In genomic region chr5:89952611-89953010, GRCm38 (mm10) we compare ENCODE assay signal across 28 mouse cellular contexts.
DNase-seq lines count a peak whose midpoint lies in the region; ATAC-seq and TF ChIP-seq lines count a peak whose summit lies in the region.
"Had no signal": no experiment of that assay in that cellular context is flagged by ENCODE, and none has a peak within 500 bp of the region (broad histone marks: within the 10 kb centered on the region; RNA-seq: fewer than 3 reads in every experiment).

No protein-coding gene starts in this region.

- H3K4me1 ChIP-seq in forebrain, postnatal 0 days (ENCODE audit: insufficient read depth): no peaks in the 10 kb centered on the region
- no peaks in the 10 kb centered on the region for H3K4me1 ChIP-seq in forebrain, embryonic 16.5 days (replicated peaks; ENCODE audit: control insufficient read depth, insufficient read depth, low read length)
- H3K4me1 ChIP-seq in midbrain, embryonic 11.5 days (ENCODE audit: control insufficient read depth, insufficient read depth, low read length): no peaks in the 10 kb centered on the region
- no peaks in the 10 kb centered on the region for H3K4me1 ChIP-seq in midbrain, postnatal 0 days (ENCODE audit: insufficient read depth, low read length)
- H3K4me1 ChIP-seq: embryonic facial prominence, embryonic 13.5 days; embryonic facial prominence, embryonic 15.5 days; forebrain, embryonic 10.5 days; forebrain, embryonic 12.5 days had no signal

- WGBS in forebrain, postnatal 0 days: 77% methylated on average over 11 of the region's 11 CpGs
- WGBS in forebrain, embryonic 16.5 days: 85% methylated on average over 11 of the region's 11 CpGs
- 86% methylated on average over 8 of the region's 11 CpGs for WGBS in midbrain, embryonic 11.5 days
- WGBS in midbrain, postnatal 0 days: 89% methylated on average over 11 of the region's 11 CpGs

- no peak for TF ChIP-seq CTCF in forebrain, postnatal 0 days (IDR thresholded peaks at IDR 0.05; ENCODE audit: low read depth)
- no peak for TF ChIP-seq CTCF in midbrain, postnatal 0 days (IDR thresholded peaks at IDR 0.05)

- H3K9ac ChIP-seq in forebrain, postnatal 0 days: no peak overlapping the region
- H3K9ac ChIP-seq in forebrain, embryonic 16.5 days (replicated peaks; ENCODE audit: low read depth, low read length): no peak overlapping the region
- H3K9ac ChIP-seq in midbrain, embryonic 11.5 days (ENCODE audit: low read length): no peak overlapping the region
- H3K9ac ChIP-seq in midbrain, postnatal 0 days (replicated peaks; ENCODE audit: low read length, poor library complexity, severe bottlenecking): no peak overlapping the region
- H3K9ac ChIP-seq: embryonic facial prominence, embryonic 13.5 days; embryonic facial prominence, embryonic 15.5 days; forebrain, embryonic 12.5 days had no signal

- H3K4me2 ChIP-seq in forebrain, postnatal 0 days (ENCODE audit: low read depth): no peak overlapping the region
- no peak overlapping the region for H3K4me2 ChIP-seq in forebrain, embryonic 16.5 days (ENCODE audit: low read length)
- no peak overlapping the region for H3K4me2 ChIP-seq in midbrain, embryonic 11.5 days
- H3K4me2 ChIP-seq in midbrain, postnatal 0 days (ENCODE audit: low read depth, low read length, poor library complexity, severe bottlenecking): no peak overlapping the region
- H3K4me2 ChIP-seq: embryonic facial prominence, embryonic 13.5 days; embryonic facial prominence, embryonic 15.5 days; forebrain, embryonic 12.5 days had no signal

- no peaks in the 10 kb centered on the region for H3K27me3 ChIP-seq in forebrain, postnatal 0 days (ENCODE audit: insufficient read depth, low read length)
- H3K27me3 ChIP-seq in forebrain, embryonic 16.5 days (replicated peaks; ENCODE audit: control insufficient read depth, insufficient read depth, low read length): no peaks in the 10 kb centered on the region
- no peaks in the 10 kb centered on the region for H3K27me3 ChIP-seq in midbrain, embryonic 11.5 days (ENCODE audit: control insufficient read depth, insufficient read depth, low read length)
- no peaks in the 10 kb centered on the region for H3K27me3 ChIP-seq in midbrain, postnatal 0 days (ENCODE audit: insufficient read depth, low read length)
- H3K27me3 ChIP-seq: CH12.LX; embryonic facial prominence, embryonic 13.5 days; embryonic facial prominence, embryonic 15.5 days; forebrain, embryonic 12.5 days; Patski had no signal

- H3K9me3 ChIP-seq in forebrain, postnatal 0 days (ENCODE audit: low read length): no peaks in the 10 kb centered on the region
- H3K9me3 ChIP-seq in forebrain, embryonic 16.5 days (ENCODE audit: control insufficient read depth, low read length): no peaks in the 10 kb centered on the region
- H3K9me3 ChIP-seq in midbrain, embryonic 11.5 days (ENCODE audit: control insufficient read depth, low read length): no peaks in the 10 kb centered on the region
- H3K9me3 ChIP-seq in midbrain, postnatal 0 days (ENCODE audit: low read length): no peaks in the 10 kb centered on the region
- H3K9me3 ChIP-seq: embryonic facial prominence, embryonic 13.5 days; embryonic facial prominence, embryonic 15.5 days; forebrain, embryonic 12.5 days had no signal

- peak; percentile 18 for DNase-seq in forebrain, postnatal 0 days
- peak; percentile 41 for DNase-seq in midbrain, embryonic 11.5 days (ENCODE audit: low spot score, missing footprints)
- DNase-seq in midbrain, postnatal 0 days (ENCODE audit: low spot score): no peak
- DNase-seq in ZHBTc4 (ENCODE audit: low read depth, low spot score): peak; percentile 41
- DNase-seq in testis, postnatal 14 days (ENCODE audit: low spot score): no peak
- no peak for DNase-seq in MN1 (ENCODE audit: low spot score)
- DNase-seq: adrenal gland, adult 8-10 months; adrenal gland, postnatal 14 days; adrenal gland, postnatal 36 days; B cell, adult 2 months; cerebellum, adult 11 months; cerebellum, adult 18-20 months; cerebellum, adult 8-10 months; cerebellum, adult 9-11 months; cerebellum, postnatal 14 days; cerebellum, postnatal 36 days; embryo, embryonic 11 days had no signal

- ATAC-seq in forebrain, postnatal 0 days: peak; percentile 92
- ATAC-seq in forebrain, embryonic 16.5 days: no peak
- no peak for ATAC-seq in midbrain, embryonic 11.5 days (ENCODE audit: low FRiP score)
- no peak for ATAC-seq in midbrain, postnatal 0 days (ENCODE audit: low FRiP score)
- ATAC-seq: activated CD4-positive, CD25-positive, alpha-beta regulatory T cell, adult 4 months; CD4-positive, CD25-positive, alpha-beta regulatory T cell, adult 4 months; forebrain, embryonic 14.5 days; Patski had no signal

- no peaks in the 10 kb centered on the region for H3K36me3 ChIP-seq in forebrain, postnatal 0 days (ENCODE audit: insufficient read depth)
- H3K36me3 ChIP-seq in forebrain, embryonic 16.5 days (ENCODE audit: control insufficient read depth, insufficient read depth): no peaks in the 10 kb centered on the region
- no peaks in the 10 kb centered on the region for H3K36me3 ChIP-seq in midbrain, embryonic 11.5 days (ENCODE audit: control insufficient read depth, insufficient read depth, low read length)
- H3K36me3 ChIP-seq in midbrain, postnatal 0 days (ENCODE audit: insufficient read depth, low read length): no peaks in the 10 kb centered on the region
- H3K36me3 ChIP-seq: embryonic facial prominence, embryonic 13.5 days; embryonic facial prominence, embryonic 15.5 days; forebrain, embryonic 10.5 days; forebrain, embryonic 12.5 days had no signal

- H3K27ac ChIP-seq in forebrain, postnatal 0 days (ENCODE audit: low read depth, low read length): peak overlapping the region; percentile 15; the same call in 1 of the 2 replicates
- H3K27ac ChIP-seq in forebrain, embryonic 16.5 days (ENCODE audit: low read length): no peak overlapping the region
- H3K27ac ChIP-seq in midbrain, embryonic 11.5 days (ENCODE audit: low read depth, low read length): no peak overlapping the region
- H3K27ac ChIP-seq in midbrain, postnatal 0 days (ENCODE audit: low read depth, low read length): no peak overlapping the region
- H3K27ac ChIP-seq: embryonic facial prominence, embryonic 13.5 days; embryonic facial prominence, embryonic 15.5 days; forebrain, embryonic 10.5 days; forebrain, embryonic 12.5 days had no signal

- no peak overlapping the region for H3K4me3 ChIP-seq in forebrain, postnatal 0 days (ENCODE audit: low read depth, low read length)
- H3K4me3 ChIP-seq in forebrain, embryonic 16.5 days (replicated peaks; ENCODE audit: low read length): no peak overlapping the region
- no peak overlapping the region for H3K4me3 ChIP-seq in midbrain, embryonic 11.5 days (ENCODE audit: low read depth, low read length)
- H3K4me3 ChIP-seq in midbrain, postnatal 0 days (ENCODE audit: low read depth, low read length): no peak overlapping the region
- H3K4me3 ChIP-seq: embryonic facial prominence, embryonic 13.5 days; embryonic facial prominence, embryonic 15.5 days; erythroblast, embryonic 14.5 days; forebrain, embryonic 10.5 days; forebrain, embryonic 12.5 days had no signal

Comparison
In these comparisons a context has a peak if more than half of its experiments do, and no peak if none do; other contexts are left out.
1. DNase-seq: peak in forebrain, postnatal 0 days (single experiment), midbrain, embryonic 11.5 days (single experiment) and ZHBTc4 (single experiment); none in midbrain, postnatal 0 days (single experiment), testis, postnatal 14 days (single experiment) and MN1 (single experiment).